Mouse (Mus musculus) adipocyte (in vitro differentiated cells): Measurements from ENCODE around the gene Bglap.

Experiments
- DNase-seq: peaks from one replicate; pipeline ENCODE4 v3.0.0-alpha.2; 2016; ENCODE audit warnings: low spot score

The Bglap gene

GRCm38 (mm10) chr3:88384364-88384763 is at the start of gene Bglap:
TSS of gene Bglap (minus strand) at chr3:88384464.
- DNase-seq: no peak

DNA sequence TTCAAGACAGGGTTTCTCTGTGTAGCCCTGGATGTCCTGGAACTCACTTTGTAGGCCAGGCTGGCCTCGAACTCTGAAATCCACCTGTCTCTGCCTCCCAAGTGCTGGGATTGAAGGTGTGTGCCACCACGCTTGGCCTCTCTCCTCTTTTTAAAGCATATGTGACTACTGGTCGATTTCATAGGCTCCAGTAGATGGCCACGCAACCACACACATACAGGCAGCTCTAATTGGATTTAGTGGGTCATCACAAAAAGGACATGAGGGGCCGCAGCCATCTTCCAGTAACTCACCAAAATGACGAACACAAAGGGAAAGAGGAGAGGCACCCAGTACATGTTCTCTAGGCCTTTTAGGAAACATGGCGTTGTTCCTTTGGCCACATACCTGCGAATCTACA is 44.4 kb upstream of the Bglap start:
- DNase-seq: peak; percentile 36

- peak; percentile 47 for DNase-seq
Measured at GRCm38 (mm10) chr3:88427342-88427905, 43.2 kb upstream of the Bglap start.

- DNase-seq: no peak
Measured at GRCm38 (mm10) chr3:88425708-88426420, 41.6 kb upstream of the Bglap start.

DNA sequence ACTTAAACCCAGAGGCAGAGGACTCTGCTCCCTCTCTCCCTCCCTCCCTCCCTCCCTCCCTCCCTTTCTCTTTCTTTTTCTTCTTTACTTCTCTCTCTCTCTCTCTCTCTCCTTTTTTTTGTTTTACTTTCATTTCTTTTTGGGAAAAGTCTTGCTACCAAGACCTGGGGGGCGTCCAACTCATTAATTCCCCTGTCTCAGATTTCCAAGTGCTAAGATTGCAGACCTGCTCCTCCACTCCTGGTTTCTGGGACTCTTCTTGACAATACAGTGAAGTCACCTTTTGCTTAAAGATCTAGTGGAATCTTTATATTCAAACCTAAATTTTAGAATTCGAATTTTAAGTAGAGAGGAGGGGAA is 41.0 kb upstream of the Bglap start:
- no peak for DNase-seq

DNA sequence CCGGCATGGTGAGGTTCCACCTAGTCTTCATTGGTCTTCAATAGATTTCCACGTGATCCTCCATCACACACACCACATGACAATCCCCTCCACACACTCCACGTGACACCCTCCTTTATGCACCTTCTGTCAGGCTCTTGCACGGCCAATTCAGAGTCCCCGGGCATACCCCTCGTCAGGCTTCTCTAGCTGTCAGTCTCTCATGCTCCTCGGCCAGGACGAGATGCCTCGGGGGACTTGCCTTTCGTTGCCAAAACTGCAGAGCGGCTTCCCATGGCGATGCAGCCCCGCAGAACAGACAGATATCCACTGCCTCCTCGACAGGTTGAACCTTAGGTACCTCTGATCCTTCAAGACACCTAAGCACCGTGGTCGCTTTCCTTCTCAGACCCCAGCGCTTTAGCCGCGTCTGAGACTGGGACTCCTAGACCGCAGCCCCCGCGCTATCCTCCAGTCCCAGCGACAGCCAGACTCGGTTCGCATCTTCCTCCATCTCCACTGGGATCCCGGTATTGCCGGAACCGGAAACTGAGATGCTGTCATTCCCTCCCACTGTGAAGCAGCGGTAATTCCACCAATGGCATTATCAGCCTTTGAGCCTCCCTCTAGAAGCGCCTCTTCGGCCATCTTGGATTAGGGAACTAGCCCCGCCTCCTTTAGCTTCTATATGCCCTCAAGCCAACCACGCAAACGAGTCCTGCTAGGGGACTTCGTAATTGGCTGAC is 40.5 kb upstream of the Bglap start, which contains the start of gene Slc25a44:
Gene Slc25a44, minus strand, starts transcription at position 535 of the 725 bp plus-strand sequence.
- DNase-seq: peak; percentile 99

GRCm38 (mm10) chr3:88422020-88422720 is 37.9 kb upstream of the Bglap start:
- DNase-seq: peak; percentile 96

DNA sequence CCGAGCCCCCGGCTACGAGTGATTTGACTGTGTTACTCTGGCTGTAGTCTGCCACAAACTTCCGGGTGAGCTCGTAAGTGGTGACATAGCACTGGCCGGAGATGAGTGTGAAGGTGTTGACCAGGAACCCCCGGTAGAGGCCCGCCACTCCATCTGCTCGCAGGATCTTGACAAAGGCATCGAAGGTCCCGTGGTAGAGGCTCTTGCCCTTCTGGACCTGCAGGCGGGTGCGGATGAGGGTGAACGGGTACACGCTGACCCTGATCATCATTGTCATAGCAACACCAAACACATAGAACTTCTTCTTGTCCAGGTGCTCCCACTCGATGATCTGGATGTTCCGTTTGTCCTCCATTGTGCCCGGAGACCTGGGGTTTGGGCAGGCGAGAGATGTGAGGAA is 36.5 kb upstream of the Bglap start:
- DNase-seq: no peak

GRCm38 (mm10) chr3:88418016-88418415 is 33.8 kb upstream of the Bglap start:
- peak; percentile 89 for DNase-seq

DNA sequence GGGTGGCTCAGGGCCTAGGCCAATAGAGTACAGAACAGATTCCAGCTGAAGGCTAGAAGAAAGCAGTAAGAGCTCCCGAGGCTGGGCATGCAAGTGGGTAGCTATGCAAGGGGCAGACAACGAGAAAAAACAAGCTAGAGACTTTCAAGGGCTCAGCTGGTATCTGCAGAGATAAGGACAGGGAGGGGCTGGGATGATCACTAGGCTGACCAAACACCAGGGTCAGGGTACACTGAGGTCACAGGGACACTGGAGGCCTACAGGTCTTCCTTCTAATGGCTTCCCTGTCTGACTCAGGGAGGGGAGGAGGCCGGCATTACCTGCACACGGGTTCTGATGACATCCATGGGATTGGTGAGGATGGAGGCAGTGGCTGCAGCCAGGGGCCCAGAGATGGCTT is 31.4 kb upstream of the Bglap start:
- DNase-seq: no peak

DNA sequence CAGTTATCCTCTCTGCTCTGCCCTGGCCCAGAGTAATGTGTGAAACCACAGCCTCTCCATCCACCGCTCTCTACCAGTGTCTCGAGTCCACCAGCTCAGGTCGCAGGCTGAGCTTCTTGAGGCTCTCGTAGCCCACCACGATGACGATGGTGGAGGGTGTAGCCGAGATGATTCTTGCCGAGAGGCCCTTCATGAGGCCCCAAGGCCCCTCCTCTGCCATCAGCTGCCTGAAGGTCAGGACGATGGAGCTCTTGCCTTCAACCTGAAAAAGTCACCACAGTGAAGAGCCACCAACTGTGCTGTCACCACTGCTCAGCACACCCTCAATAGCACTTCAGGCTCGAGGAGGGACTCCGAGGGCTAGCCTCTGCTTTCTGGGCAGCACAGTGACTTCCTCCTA is 28.4 kb upstream of the Bglap start:
- DNase-seq: no peak

GRCm38 (mm10) chr3:88411681-88412080 is 27.4 kb upstream of the Bglap start:
- no peak for DNase-seq

DNA sequence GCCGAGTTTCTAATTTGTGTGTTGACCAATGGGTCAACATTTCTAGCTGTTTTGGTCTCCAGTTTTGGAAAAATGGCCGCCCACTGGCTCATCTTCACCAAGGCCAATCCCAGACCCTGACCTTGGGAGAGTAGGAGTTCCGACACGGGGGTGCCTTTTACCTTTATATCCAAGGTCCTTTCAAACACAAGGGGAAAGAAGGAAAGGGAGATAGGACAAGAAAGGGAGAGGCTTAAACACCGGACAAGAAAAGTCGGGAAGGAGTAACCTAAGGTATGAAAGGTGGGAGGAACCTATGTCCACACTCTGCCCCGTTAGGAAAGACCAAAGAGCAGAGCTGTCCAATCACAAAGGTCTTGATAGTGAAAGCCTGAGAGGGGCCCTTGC is 26.4 kb upstream of the Bglap start:
- no peak for DNase-seq

- peak; percentile 90 for DNase-seq
Measured at GRCm38 (mm10) chr3:88409741-88410644, 25.7 kb upstream of the Bglap start, which contains the start of gene Pmf1. TSS of gene Pmf1 (minus strand) at chr3:88410331.

GRCm38 (mm10) chr3:88408953-88409352 is 24.7 kb upstream of the Bglap start:
- DNase-seq: peak; percentile 60

DNA sequence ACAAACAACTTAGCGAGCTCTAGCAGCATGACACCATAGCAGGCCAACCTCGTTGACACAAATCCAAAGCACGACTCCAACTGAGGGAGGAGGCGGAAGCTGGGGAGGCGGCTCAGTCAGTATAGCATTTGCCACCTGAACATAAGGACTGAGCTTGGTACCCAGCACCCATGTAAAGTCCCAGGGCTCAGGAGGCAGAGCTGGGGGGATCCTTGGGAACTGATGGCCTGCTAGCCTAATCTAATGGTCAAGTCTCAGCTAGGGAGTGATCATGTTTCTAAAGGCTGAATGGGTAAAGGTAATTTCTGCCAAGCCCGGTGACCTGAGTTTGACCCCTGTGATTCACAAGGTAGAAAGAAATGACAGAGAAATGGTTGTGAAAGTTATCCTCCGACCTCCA is 23.3 kb upstream of the Bglap start:
- peak; percentile 8 for DNase-seq

DNA sequence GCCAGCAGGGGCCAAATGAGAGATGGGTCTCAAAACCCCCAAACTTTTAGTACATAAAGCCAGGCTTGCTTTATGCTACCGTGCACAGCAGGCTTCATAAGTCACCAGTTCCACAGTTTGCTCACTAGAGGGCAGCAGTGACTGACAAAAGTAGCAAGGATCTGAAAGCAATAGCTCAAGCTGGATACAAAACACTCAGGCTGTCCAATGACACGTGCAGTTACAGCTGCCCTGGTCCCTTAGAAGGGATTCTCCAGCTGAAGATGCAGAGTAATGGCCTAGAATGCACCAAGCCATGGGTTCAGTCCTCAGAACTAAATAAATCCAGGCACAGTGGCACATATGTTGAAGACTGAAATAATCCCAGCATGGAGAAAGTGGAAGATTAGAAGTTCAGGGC is 22.8 kb upstream of the Bglap start:
- peak; percentile 92 for DNase-seq

- DNase-seq: no peak
Measured at GRCm38 (mm10) chr3:88403522-88404230, 19.4 kb upstream of the Bglap start.

DNA sequence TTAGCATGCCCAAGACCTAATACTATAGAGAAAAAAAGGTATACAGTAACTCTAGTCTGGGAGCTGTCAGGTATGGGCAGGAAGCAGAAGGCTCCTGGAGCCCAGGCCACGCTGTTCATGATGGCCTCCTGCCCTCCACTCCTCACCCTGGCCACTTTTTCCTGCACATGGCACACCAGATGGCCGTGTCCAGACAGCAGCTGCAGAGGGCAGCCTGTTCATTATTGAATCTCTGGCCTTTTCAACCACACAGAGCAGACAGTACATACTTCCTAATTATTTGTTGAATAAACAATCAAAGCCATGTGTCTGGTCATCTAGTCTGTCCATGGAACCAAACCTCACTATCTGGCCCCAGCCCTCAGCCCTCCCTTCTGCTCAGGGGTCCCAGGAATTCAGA is 14.4 kb upstream of the Bglap start:
- DNase-seq: no peak

DNA sequence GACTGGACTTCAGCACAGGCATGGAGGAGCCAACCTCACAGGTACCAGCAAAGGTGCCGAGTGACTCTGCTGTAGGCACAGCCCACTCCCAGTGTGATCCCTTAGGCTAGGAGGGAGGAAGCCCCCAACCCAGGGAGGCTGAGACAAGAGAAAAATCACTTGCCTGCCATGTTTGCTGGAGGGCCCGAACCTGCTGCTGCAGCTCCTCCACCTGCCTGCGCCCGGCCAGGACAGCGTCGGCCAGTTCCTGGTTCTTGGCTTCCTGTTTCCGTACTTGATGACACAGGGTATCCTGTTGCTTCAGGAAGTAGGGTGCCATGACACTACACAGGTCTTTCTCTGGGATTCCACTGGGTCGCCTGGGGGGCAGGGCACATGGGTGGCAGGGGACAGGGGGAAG is 11.5 kb upstream of the Bglap start:
- no peak for DNase-seq

DNA sequence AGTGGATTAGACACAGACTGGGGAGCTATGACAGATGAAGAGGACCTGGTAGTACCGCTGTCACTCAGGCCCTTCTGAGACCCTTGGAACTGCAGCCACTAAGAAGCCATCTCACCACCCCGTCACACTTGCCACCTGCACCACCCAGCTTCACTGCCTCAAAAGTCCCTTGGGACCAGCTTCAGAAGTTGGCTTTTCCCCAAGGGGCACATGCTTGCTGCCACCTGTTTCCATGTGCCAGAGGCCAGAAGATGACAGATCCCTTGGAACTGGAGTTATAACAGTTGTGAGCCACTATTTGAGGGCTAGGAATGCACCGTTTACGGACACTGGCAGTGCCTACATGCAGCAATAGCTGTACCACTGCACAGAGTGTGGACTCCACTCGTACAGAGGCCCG is 11.0 kb upstream of the Bglap start:
- no peak for DNase-seq
